Mouse (Mus musculus): ENCODE measurements at regions not wholly inside any gene's neighbourhood (a gene's known extent, or its start where the extent isn't known, plus 50 kb on each side); places are given as distances from the start of the nearest gene placed in this dataset.
"Not testable (repeated sequence)": the region's sequence is repeated elsewhere in the genome, so short reads cannot be mapped to it uniquely, and the experiment has no call there.

- no peak for DNase-seq (ENCODE audit: low spot score)
Measured at GRCm38 (mm10) chr17:4024384-4024783, 328.3 kb upstream of the Nox3 start.

- DNase-seq (ENCODE audit: low spot score): no peak
Measured at GRCm38 (mm10) chr17:4029202-4029601, 333.1 kb upstream of the Nox3 start.

GRCm38 (mm10) chr17:4034816-4035360 lies 338.8 kb upstream of the Nox3 start:
- no peak for DNase-seq (ENCODE audit: low spot score)

GRCm38 (mm10) chr17:4040104-4040664 lies 344.1 kb upstream of the Nox3 start:
- peak; percentile 62 for DNase-seq (ENCODE audit: low spot score)

- not testable (repeated sequence) for DNase-seq (ENCODE audit: low spot score)
Measured at GRCm38 (mm10) chr17:4060186-4060585, 364.1 kb upstream of the Nox3 start.

GRCm38 (mm10) chr17:4073381-4073780 lies 377.3 kb upstream of the Nox3 start:
- DNase-seq (ENCODE audit: low spot score): no peak

GRCm38 (mm10) chr17:4080564-4080963 lies 384.5 kb upstream of the Nox3 start:
- DNase-seq (ENCODE audit: low spot score): no peak

- no peak for DNase-seq (ENCODE audit: low spot score)
Measured at GRCm38 (mm10) chr17:4094621-4095020, 398.6 kb upstream of the Nox3 start.

- no peak for DNase-seq (ENCODE audit: low spot score)
Measured at GRCm38 (mm10) chr17:4103321-4103720, 407.3 kb upstream of the Nox3 start.

- DNase-seq (ENCODE audit: low spot score): peak; percentile 82
Measured at GRCm38 (mm10) chr17:4109263-4109662, 413.2 kb upstream of the Nox3 start.

GRCm38 (mm10) chr17:4113021-4113420 lies 417.0 kb upstream of the Nox3 start:
- DNase-seq (ENCODE audit: low spot score): no peak

- no peak for DNase-seq (ENCODE audit: low spot score)
Measured at GRCm38 (mm10) chr17:4116476-4116875, 420.4 kb upstream of the Nox3 start.

- no peak for DNase-seq (ENCODE audit: low spot score)
Measured at GRCm38 (mm10) chr17:4133678-4134077, 437.6 kb upstream of the Nox3 start.

GRCm38 (mm10) chr17:4163502-4163901 lies 467.4 kb upstream of the Nox3 start:
- DNase-seq (ENCODE audit: low spot score): no peak

GRCm38 (mm10) chr17:4173951-4174361 lies 477.9 kb upstream of the Nox3 start:
- DNase-seq (ENCODE audit: low spot score): no peak

- no peak for DNase-seq (ENCODE audit: low spot score)
Measured at GRCm38 (mm10) chr17:4175006-4175405, 478.9 kb upstream of the Nox3 start.

- DNase-seq (ENCODE audit: low spot score): no peak
Measured at GRCm38 (mm10) chr17:4176524-4176923, 480.5 kb upstream of the Nox3 start.

- no peak for DNase-seq (ENCODE audit: low spot score)
Measured at GRCm38 (mm10) chr17:4177485-4178150, 481.6 kb upstream of the Nox3 start.

GRCm38 (mm10) chr17:4179271-4179670 lies 483.2 kb upstream of the Nox3 start:
- DNase-seq (ENCODE audit: low spot score): no peak

GRCm38 (mm10) chr17:4182106-4182505 lies 486.0 kb upstream of the Nox3 start:
- DNase-seq (ENCODE audit: low spot score): no peak

- DNase-seq (ENCODE audit: low spot score): no peak
Measured at GRCm38 (mm10) chr17:4186802-4187201, 490.7 kb upstream of the Nox3 start.

GRCm38 (mm10) chr17:4187606-4188005 lies 491.5 kb upstream of the Nox3 start:
- DNase-seq (ENCODE audit: low spot score): no peak

- DNase-seq (ENCODE audit: low spot score): no peak
Measured at GRCm38 (mm10) chr17:4196793-4197448, 500.9 kb upstream of the Nox3 start.

Data from testis, postnatal 10 days (tissue).